Mouse (Mus musculus) cortical plate, adult 2 months (tissue): Measurements from ENCODE around the gene Gypa. TPM values are rescaled to one million over a fixed set of nuclear protein-coding genes. Genes with fewer than 3 reads are reported as not detected.

Experiments
- H3K27ac ChIP-seq: fragments of 200-500 bp; 2 replicates; pipeline ENCODE4 v1.5.1; 2012; ENCODE audit warnings: low read length, control low read depth, inconsistent platforms; ENCODE audit not compliant: insufficient read depth
- H3K4me1 ChIP-seq: fragments of 200-500 bp; 2 replicates; pipeline ENCODE4 v1.6.1; 2011; ENCODE audit warnings: low read length; ENCODE audit not compliant: control insufficient read depth, insufficient read depth
- H3K4me3 ChIP-seq: fragments of 200-500 bp; 2 replicates; pipeline ENCODE4 v1.5.1; 2011; ENCODE audit warnings: mild to moderate bottlenecking, low read length, control low read depth; ENCODE audit not compliant: insufficient read depth
- CTCF ChIP-seq: fragments of 200-500 bp; IDR thresholded peaks from 2 replicates; pipeline ENCODE4 v1.5.1; 2011; ENCODE audit warnings: mild to moderate bottlenecking, control low read depth, low read length; ENCODE audit not compliant: insufficient read depth; ENCODE audit errors: extremely low read depth
- POLR2A ChIP-seq: fragments of 200-500 bp; IDR thresholded peaks from 2 replicates; pipeline ENCODE4 v1.6.1; 2011; ENCODE audit warnings: mild to moderate bottlenecking, low read length, control low read depth; ENCODE audit not compliant: insufficient read depth; ENCODE audit errors: extremely low read depth
- polyA plus RNA-seq: library from polyadenylated mRNA; depleted of rRNA; stranded (reverse); fragments of >200 nt; gene quantifications from 2 replicates; pipeline ENCODE4 v1.2.3, GENCODE M21; 2012

Gene Gypa
- polyA plus RNA-seq, 1 experiment, result 0.06 TPM

- H3K4me1 ChIP-seq, result no peaks in the 10 kb centered on the region
- no peak overlapping the region for H3K27ac ChIP-seq
- no peak overlapping the region for H3K4me3 ChIP-seq
- TF ChIP-seq POLR2A, result no peak
- TF ChIP-seq CTCF, result peak; percentile 26; the same call in 1 of the 2 replicates
Measured at GRCm38 (mm10) chr8:80482822-80483774, 10.5 kb upstream of the Gypa start.

GRCm38 (mm10) chr8:80491562-80491961 lies 2.0 kb upstream of the Gypa start:
- no peak overlapping the region for H3K27ac ChIP-seq
- no peaks in the 10 kb centered on the region; the same call in 1 of the 2 replicates for H3K4me1 ChIP-seq
- no peak for TF ChIP-seq CTCF
- TF ChIP-seq POLR2A, result no peak
- no peak overlapping the region for H3K4me3 ChIP-seq

GRCm38 (mm10) chr8:80492987-80493441 lies 567 bp upstream of the Gypa start:
- Histone ChIP-seq H3K4me3 (peak overlapping the region; percentile 43), H3K4me1 (no peaks in the 10 kb centered on the region; the same call in 1 of the 2 replicates), H3K27ac (no peak overlapping the region)
- TF ChIP-seq POLR2A (no peak), CTCF (peak; percentile 68)

- TF ChIP-seq POLR2A (no peak), CTCF (no peak)
- no peak overlapping the region for H3K27ac ChIP-seq
Measured at GRCm38 (mm10) chr8:80494346-80494660, 722 bp downstream of the Gypa start.

DNA sequence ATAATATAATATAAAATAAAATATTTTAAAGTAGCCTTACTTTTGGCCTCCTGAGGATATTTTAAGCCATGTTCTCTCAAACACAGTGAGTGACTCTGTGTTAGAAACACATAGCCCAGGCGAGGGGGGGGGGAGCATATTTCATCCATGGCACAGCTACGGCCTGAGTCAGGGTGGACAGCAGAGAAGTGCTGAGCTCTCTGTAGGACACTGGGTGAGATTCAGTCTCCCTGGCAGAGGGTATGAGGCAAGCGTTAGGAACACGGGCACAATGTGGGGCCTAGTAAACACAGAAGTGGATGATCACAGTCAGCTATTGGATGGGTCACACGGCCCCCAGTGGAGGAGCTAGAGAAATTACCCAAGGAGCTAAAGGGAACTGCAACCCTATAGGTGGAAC lies 1.2 kb downstream of the Gypa start:
- Histone ChIP-seq H3K4me1 (no peaks in the 10 kb centered on the region; the same call in 1 of the 2 replicates), H3K27ac (no peak overlapping the region), H3K4me3 (no peak overlapping the region)
- TF ChIP-seq POLR2A, result no peak
- no peak for TF ChIP-seq CTCF

More at GRCm38 (mm10) chr8:80494346-80494660, 722 bp downstream of the Gypa start:
- Histone ChIP-seq H3K4me3 (no peak overlapping the region), H3K4me1 (no peaks in the 10 kb centered on the region; the same call in 1 of the 2 replicates)

DNA sequence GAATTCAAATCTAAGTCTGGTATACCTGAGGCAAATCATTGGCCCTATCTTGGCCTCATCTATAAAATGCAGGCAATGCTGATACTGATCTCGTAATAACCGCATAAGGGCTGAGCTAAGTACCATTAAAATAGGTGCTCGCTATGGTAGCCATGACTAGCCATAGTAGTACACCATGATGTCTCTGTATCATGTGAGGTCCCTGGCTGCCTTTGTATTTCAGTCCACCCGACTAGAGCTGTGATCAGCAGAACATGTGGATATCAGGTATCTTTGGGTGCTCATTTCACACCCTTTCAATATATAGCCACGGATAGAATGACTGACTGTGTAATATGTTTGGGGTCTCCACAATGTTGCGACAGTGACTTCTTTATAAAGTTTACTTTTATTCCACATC lies 1.9 kb downstream of the Gypa start:
- H3K4me3 ChIP-seq, result no peak overlapping the region
- TF ChIP-seq CTCF (no peak), POLR2A (no peak)
- H3K4me1 ChIP-seq, result no peaks in the 10 kb centered on the region; the same call in 1 of the 2 replicates
- no peak overlapping the region for H3K27ac ChIP-seq

DNA sequence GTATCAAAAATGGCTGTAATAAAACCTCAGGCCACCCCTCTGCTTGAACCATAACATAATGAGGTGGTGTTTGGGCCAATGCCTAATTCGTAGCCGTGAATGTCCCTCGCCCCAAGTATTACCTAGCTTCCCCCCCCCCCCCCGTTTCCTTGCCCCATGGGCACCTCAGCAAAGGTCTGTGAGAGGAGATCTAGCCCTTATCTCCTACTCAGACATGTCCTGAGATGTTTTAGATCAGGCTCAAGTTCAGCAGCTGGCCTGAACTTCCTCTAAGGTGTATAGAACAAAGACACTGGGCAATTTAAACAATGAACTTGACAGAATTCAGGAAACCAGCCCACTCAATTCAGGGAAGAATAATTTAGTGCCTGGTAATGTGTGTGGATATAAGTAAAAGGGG lies 3.7 kb downstream of the Gypa start:
- Histone ChIP-seq H3K27ac (no peak overlapping the region), H3K4me1 (no peaks in the 10 kb centered on the region; the same call in 1 of the 2 replicates), H3K4me3 (no peak overlapping the region)
- TF ChIP-seq CTCF (no peak), POLR2A (no peak)

GRCm38 (mm10) chr8:80500244-80500643 lies 6.7 kb downstream of the Gypa start:
- Histone ChIP-seq H3K27ac (no peak overlapping the region), H3K4me1 (no peaks in the 10 kb centered on the region)
- TF ChIP-seq CTCF (no peak), POLR2A (no peak)

DNA sequence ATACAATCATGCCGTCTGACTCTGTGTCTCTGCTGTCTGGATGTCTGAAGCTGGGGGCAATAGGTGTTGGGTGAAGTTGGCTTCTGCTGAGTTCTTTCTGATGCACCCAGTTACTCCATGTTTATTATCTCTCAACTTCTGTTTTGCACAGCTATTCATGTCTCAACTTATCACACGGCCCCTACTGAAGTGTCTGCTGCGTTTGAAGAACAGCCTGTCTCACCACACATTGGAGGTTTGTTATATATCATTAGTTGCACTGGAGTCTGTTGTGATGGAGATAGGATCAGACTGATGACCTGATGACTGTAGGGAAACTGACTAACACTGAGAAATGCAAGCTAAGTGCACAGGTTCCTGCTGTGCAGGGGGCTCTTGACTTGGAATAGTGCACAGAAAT lies 7.2 kb downstream of the Gypa start:
- TF ChIP-seq CTCF (no peak), POLR2A (no peak)
- Histone ChIP-seq H3K27ac (no peak overlapping the region), H3K4me1 (no peaks in the 10 kb centered on the region)

More at GRCm38 (mm10) chr8:80500244-80500643, 6.7 kb downstream of the Gypa start:
- H3K4me3 ChIP-seq, result no peak overlapping the region

DNA sequence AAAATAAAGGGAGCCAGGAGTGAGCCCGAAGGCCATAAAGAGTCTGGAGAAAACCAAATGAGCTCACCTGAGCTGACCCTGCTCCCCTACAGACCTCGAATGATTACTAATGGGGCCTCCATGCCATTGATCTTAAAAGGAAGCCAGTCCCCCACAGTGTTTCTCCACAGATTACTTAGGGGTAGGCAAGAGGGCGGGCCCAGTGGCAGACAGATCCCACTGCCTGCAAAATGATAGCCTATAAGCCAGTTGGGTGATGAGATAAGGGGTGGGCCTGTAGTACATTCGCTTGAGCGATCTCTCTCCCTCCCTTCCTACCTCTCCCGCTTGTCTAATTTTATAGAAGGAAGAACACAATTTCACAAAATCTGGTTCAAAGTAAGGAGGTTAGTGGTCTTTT lies 7.7 kb downstream of the Gypa start:
- no peaks in the 10 kb centered on the region for H3K4me1 ChIP-seq
- TF ChIP-seq POLR2A (no peak), CTCF (no peak)
- H3K27ac ChIP-seq, result no peak overlapping the region
- no peak overlapping the region for H3K4me3 ChIP-seq

More for the DNA sequence above, 7.2 kb downstream of the Gypa start:
- H3K4me3 ChIP-seq, result no peak overlapping the region
